In the genomic region with DNA sequence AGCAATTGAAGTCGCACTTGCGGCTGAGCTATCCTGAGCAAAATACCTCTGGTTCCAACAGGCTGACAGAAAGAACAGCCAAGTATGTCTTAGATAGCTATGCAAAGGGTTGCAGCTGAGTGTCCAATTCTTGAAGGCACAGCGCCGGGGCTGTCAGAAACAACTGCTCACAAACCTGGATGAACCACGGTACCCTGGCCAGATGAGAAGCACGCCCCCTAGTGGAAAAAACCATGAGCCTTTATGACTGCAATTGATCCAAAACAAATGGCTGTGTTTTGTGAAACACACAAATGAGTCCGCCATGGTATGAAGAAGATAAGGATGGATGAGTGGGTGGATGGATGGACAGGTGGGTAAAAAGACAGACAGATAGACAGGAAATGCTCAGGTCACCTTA, we compare ENCODE assay signal across 30 mouse cellular contexts. TPM values are rescaled to one million over a fixed set of nuclear protein-coding genes. Genes with fewer than 3 reads are reported as not detected.
A peak's percentile ranks its signal among the peaks of the same experiment; 100 is the strongest.
DNase-seq lines count a peak whose midpoint lies in the region; ATAC-seq and TF ChIP-seq lines count a peak whose summit lies in the region.
"Had no signal": no experiment of that assay in that cellular context is flagged by ENCODE, and none has a peak within 500 bp of the region (broad histone marks: within the 10 kb centered on the region; RNA-seq: fewer than 3 reads in every experiment).

No protein-coding gene starts in this region.

- ATAC-seq in erythroid progenitor cell, adult 5-6 weeks (replicated peaks; ENCODE audit: low FRiP score, poor library complexity, severe bottlenecking), result no peak
- ATAC-seq: CD4-positive, CD25-positive, alpha-beta regulatory T cell, adult 4 months; hindbrain, embryonic 16.5 days; intestine, embryonic 16.5 days had no signal

- H3K36me3 ChIP-seq in ES-Bruce4 (ENCODE audit: control insufficient read depth, insufficient read depth, low read length, poor library complexity, severe bottlenecking), result no peaks in the 10 kb centered on the region
- H3K36me3 ChIP-seq: embryonic facial prominence, embryonic 13.5 days; G1E; liver, embryonic 15.5 days; lung, embryonic 15.5 days had no signal

- no peaks in the 10 kb centered on the region for H3K4me1 ChIP-seq in ES-Bruce4 (ENCODE audit: control insufficient read depth, insufficient read depth, low read length)
- H3K4me1 ChIP-seq: liver, embryonic 15.5 days had no signal

- no peaks in the 10 kb centered on the region for H3K27me3 ChIP-seq in ES-Bruce4 (ENCODE audit: control insufficient read depth, insufficient read depth, low read length, poor library complexity, severe bottlenecking)
- H3K27me3 ChIP-seq: embryonic facial prominence, embryonic 13.5 days; forebrain, embryonic 12.5 days; liver, embryonic 15.5 days; lung, embryonic 15.5 days; midbrain, embryonic 12.5 days; neural tube, embryonic 13.5 days had no signal

- peak; percentile 25 to 49 for DNase-seq in adrenal gland, postnatal 36 days
- DNase-seq in adrenal gland, adult 2 months, result no peak
- DNase-seq in layer of hippocampus, adult 2 months (ENCODE audit: low spot score in 2 of 2), result no peak
- DNase-seq in layer of hippocampus, adult 9-11 months, result no peak
- peak; percentile 69 for DNase-seq in R1 (ENCODE audit: low read depth, low spot score)
- DNase-seq: cerebellum, adult 11-12 months; cerebellum, adult 9-11 months; gastrocnemius, postnatal 10 days; heart, postnatal 14 days; kidney, adult 9 months; kidney, postnatal 14 days; left cerebral cortex, postnatal 4 days; lung, postnatal 36 days; right cerebral cortex, postnatal 4 days; thymus, adult 18-20 months; thymus, postnatal 25 days had no signal

- TF ChIP-seq CTCF in layer of hippocampus, adult 2 months (conservative IDR thresholded peaks at IDR 0.05), result peak; percentile 20
- TF ChIP-seq CTCF in ES-Bruce4 (IDR thresholded peaks at IDR 0.05; ENCODE audit: low read depth, low read length), result peak; percentile 50

- no peak for TF ChIP-seq EP300 in ES-Bruce4 (IDR thresholded peaks at IDR 0.05; ENCODE audit: insufficient read depth, low read depth, low read length)

- H3K9me3 ChIP-seq in ES-Bruce4 (replicated peaks; ENCODE audit: control insufficient read depth, insufficient read depth, low read length, poor library complexity, severe bottlenecking), result no peaks in the 10 kb centered on the region
- H3K9me3 ChIP-seq: embryonic facial prominence, embryonic 13.5 days; forebrain, embryonic 12.5 days; liver, embryonic 15.5 days; lung, embryonic 15.5 days; midbrain, embryonic 12.5 days; neural tube, embryonic 13.5 days had no signal

- TF ChIP-seq POLR2A in ES-Bruce4 (IDR thresholded peaks at IDR 0.05; ENCODE audit: insufficient read depth, low read length), result no peak

- H3K4me3 ChIP-seq in layer of hippocampus, adult 2 months, result no peak overlapping the region
- H3K4me3 ChIP-seq in ES-Bruce4 (ENCODE audit: low read depth, low read length), result no peak overlapping the region
- H3K4me3 ChIP-seq: embryonic facial prominence, embryonic 13.5 days; forebrain, embryonic 12.5 days; liver, embryonic 15.5 days; lung, embryonic 15.5 days; midbrain, embryonic 12.5 days; neural tube, embryonic 13.5 days had no signal

- H3K9ac ChIP-seq in ES-Bruce4 (ENCODE audit: low read depth, poor library complexity, severe bottlenecking), result no peak overlapping the region
- H3K9ac ChIP-seq: embryonic facial prominence, embryonic 13.5 days; forebrain, embryonic 12.5 days; liver, embryonic 15.5 days; lung, embryonic 15.5 days; midbrain, embryonic 12.5 days; neural tube, embryonic 13.5 days had no signal

- H3K27ac ChIP-seq in layer of hippocampus, adult 2 months, result no peak overlapping the region
- H3K27ac ChIP-seq in ES-Bruce4 (ENCODE audit: insufficient read depth, low read length), result no peak overlapping the region
- H3K27ac ChIP-seq: embryonic facial prominence, embryonic 13.5 days; forebrain, embryonic 12.5 days; liver, embryonic 15.5 days; lung, embryonic 15.5 days; midbrain, embryonic 12.5 days; neural tube, embryonic 13.5 days; stomach, postnatal 0 days had no signal

RNA-seq across cellular contexts. Expression of gene Lama1, which starts 15.9 kb away (rescaled TPM):
- 10 to 100 TPM; 10.1 to 15.7 TPM for total RNA-seq in adrenal gland, postnatal 36 days (2021)
- 10 to 100 TPM in 1 of 2 experiments, 1 to 10 TPM in 1; 7.5 to 10.6 TPM for total RNA-seq in adrenal gland, adult 2 months (2021)
- 8.1 and 9.6 TPM in 2 replicates for polyA plus RNA-seq in adrenal gland, adult 2 months (2012; rRNA removed)
- 1 to 10 TPM; 3.9 to 4.9 TPM for total RNA-seq in layer of hippocampus, adult 2 months (2021)
- polyA plus RNA-seq in ES-Bruce4 (2011; ENCODE audit: insufficient read depth, insufficient read length, low read depth, missing spikeins), result 20.2 and 20.3 TPM in 2 replicates
- total RNA-seq in erythroid progenitor cell, adult 5-6 weeks (2015; ENCODE audit: low replicate concordance), result not detected in 2 replicates
- not detected in 2 replicates for total RNA-seq in erythroid progenitor cell, adult 5-6 weeks (2017; ENCODE audit: low replicate concordance)
- total RNA-seq: megakaryocyte, adult 5-6 weeks had no signal
- polyA plus RNA-seq: G1E had no signal

Comparison
In these comparisons a context has a peak if more than half of its experiments do, and no peak if none do; other contexts are left out.
1. DNase-seq: peak in adrenal gland, postnatal 36 days (2 of 2) and R1 (single experiment); none in adrenal gland, adult 2 months (single experiment), layer of hippocampus, adult 2 months (0 of 2) and layer of hippocampus, adult 9-11 months (single experiment).
2. RNA of gene Lama1, which starts 15.9 kb away (total RNA-seq): 10.1 to 15.7 TPM in adrenal gland, postnatal 36 days, 7.5 to 10.6 TPM in adrenal gland, adult 2 months and 3.9 to 4.9 TPM in layer of hippocampus, adult 2 months; not detected in erythroid progenitor cell, adult 5-6 weeks; every median in the first group is over 4 times any median in the second.